Mouse (Mus musculus): ENCODE measurements around the gene Itgb3bp.

GRCm38 (mm10) chr4:99724331-99724730, 205.3 kb downstream of the Itgb3bp start:
- no peak for TF ChIP-seq POLR2A (IDR thresholded peaks at IDR 0.05; ENCODE audit: low read depth, low read length)
- no peak for TF ChIP-seq CTCF (IDR thresholded peaks at IDR 0.05; ENCODE audit: extremely low read depth, insufficient read length, insufficient replicate concordance, low read depth, low read length)
